Mouse (Mus musculus): Measurements from ENCODE around the gene Tmem151a.

DNA sequence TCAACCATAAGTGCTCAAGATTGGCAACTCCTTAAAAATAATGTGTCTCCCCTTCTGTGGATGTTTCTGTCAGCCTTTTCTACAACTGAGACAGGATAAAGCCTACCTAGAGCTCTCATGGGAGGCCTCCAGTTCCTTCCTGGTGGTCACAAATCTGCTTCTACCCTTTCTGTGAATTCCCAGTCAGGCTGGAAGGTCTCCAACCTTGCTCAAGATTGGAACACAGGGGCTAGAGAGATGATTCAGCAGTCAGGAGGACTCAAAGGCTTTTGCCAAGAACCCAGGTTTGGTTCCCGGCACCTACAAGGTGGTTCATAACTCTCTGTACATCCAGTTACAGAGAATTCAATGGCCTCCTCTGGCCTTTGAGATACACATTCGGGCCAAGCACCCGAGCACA, 37.9 kb upstream of the Tmem151a start:
- no peak for TF ChIP-seq CTCF (IDR thresholded peaks at IDR 0.05)
- TF ChIP-seq POLR2A (IDR thresholded peaks at IDR 0.05; ENCODE audit: insufficient read depth, low read depth, low read length) = no peak
- no peak for TF ChIP-seq EP300 (IDR thresholded peaks at IDR 0.05; ENCODE audit: insufficient read depth, low read depth, low read length)
